Mouse (Mus musculus) testis, adult 2 months (tissue): ENCODE data around the gene Sphk2.

Source experiments
- CTCF ChIP-seq: fragments of 200-500 bp; IDR thresholded peaks from 2 replicates; pipeline ENCODE4 v1.5.1; 2012; ENCODE audit warnings: low read depth, mild to moderate bottlenecking, inconsistent platforms, low read length, moderate library complexity; ENCODE audit not compliant: control insufficient read depth, insufficient read depth, insufficient replicate concordance
- POLR2A ChIP-seq: fragments of 200-500 bp; IDR thresholded peaks from 2 replicates; pipeline ENCODE4 v1.6.1; 2012; ENCODE audit warnings: low read depth, mild to moderate bottlenecking, inconsistent platforms, low read length, moderate library complexity; ENCODE audit not compliant: control insufficient read depth

- TF ChIP-seq POLR2A: no peak
- no peak for TF ChIP-seq CTCF
Measured at GRCm38 (mm10) chr7:45719738-45720412, 2.1 kb upstream of the Sphk2 start.
